Mouse (Mus musculus) spleen, adult 2 months (tissue): Measurements from ENCODE around the gene Rptor.

Source experiments
- CTCF ChIP-seq: fragments of 200-500 bp; IDR thresholded peaks from 2 replicates; pipeline ENCODE4 v1.5.1; 2011; ENCODE audit warnings: mild to moderate bottlenecking, inconsistent platforms; ENCODE audit not compliant: insufficient read depth, insufficient read length, insufficient replicate concordance; ENCODE audit errors: extremely low read depth
- POLR2A ChIP-seq: fragments of 200-500 bp; IDR thresholded peaks from 2 replicates; pipeline ENCODE4 v1.6.1; 2011; ENCODE audit warnings: low read depth, low read length, inconsistent platforms

GRCm38 (mm10) chr11:119593966-119594365 lies 8.7 kb upstream of the Rptor start:
- TF ChIP-seq CTCF (no peak), POLR2A (no peak)
